Mouse (Mus musculus): ENCODE data around the gene Msrb2.

The Msrb2 gene

DNA sequence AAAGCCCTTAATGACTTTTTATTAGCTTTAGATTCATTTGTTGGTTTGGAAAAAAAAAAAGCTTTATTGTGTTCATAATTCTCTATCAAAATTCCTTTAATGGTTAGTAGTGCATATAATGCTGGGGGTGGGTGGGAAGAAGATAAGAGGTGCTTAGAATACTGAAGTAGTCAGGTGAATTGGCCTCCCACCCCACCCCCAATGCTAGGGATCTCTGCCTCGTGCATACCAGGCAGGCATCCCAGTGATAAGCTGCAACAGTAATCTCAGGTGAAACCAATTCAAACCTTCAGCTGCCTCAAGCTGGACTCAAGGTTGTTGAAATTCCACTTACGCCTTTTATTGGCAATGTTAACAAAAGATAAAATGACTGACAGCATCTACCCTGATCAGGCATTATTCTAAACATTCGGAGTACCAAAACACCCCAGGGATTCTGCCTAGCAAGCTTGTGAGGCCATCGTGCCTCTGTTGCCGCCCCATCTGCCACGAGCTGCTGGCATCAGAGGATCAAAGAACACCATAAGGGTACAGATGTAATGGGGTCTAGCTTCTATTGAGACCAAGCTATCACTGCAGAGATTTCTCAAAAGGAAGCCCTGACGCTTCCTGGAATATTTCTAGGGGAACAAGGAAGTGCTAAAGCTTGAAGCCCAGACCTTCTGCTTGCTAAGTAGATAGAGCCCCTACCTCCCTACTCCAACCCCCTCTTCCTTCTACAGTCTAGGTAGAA, 19.3 kb downstream of the Msrb2 start:
- DNase-seq, result no peak

DNA sequence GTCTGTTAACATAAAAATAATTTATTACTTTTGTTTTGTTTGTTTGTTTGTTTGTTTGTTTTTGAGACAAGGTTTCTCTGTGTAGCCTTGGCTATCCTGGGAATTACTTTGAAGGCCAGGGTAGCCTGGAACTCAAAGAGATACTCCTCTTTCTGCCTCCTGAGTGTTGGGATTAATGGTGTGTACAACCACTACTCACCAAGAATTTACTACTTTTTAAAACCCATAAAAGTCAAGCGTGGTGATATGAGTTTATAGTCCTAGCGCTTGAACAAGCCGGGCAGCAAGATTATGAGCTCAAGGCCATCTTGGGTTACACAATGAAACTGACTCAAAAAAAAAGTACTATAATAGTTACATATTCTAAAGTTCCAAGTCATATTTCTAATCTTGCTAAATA, 20.4 kb downstream of the Msrb2 start:
- no peak for DNase-seq

DNA sequence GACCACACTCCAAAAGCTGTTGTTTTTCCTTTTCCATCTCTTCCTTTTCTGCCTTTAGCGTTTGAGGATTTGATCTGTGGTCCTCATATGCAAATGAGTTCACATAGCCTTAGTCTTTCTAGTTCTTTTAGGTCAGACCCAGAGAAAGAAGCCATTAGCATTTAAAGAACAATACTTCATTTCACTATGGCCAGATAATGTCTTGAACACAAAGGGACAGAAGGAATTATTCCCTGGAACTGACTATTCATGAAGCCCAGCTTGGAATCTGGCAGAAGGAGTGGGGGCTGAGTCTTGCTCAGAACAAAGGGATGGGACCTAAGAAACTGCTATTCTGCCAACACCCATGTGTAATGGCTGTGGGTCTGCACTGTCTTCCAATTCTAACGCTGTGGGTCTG, 21.6 kb downstream of the Msrb2 start:
- DNase-seq, result no peak

- DNase-seq, result no peak
These were observed 34.2 kb downstream of the Msrb2 start for GRCm38 (mm10) chr2:19405409-19405808.

DNA sequence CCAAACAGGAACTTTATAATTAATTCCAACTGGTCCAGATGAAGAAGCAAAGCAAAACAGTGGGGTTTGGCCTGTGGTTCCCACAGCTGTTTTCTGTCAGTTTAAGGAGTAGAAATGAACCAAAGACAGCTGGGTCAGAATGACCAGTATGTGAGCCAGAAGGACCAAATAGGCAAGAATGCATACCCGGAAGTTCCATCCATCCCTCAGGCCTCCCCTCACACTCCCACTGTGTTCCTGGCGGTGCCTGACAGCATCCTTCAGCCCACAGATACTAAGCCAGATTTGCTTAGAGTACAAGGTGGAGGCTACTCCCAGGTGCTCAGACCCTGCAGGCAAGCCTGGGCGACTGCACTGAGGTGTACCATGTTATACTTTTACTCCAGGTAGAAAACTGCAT, 35.3 kb downstream of the Msrb2 start:
- no peak for DNase-seq

DNA sequence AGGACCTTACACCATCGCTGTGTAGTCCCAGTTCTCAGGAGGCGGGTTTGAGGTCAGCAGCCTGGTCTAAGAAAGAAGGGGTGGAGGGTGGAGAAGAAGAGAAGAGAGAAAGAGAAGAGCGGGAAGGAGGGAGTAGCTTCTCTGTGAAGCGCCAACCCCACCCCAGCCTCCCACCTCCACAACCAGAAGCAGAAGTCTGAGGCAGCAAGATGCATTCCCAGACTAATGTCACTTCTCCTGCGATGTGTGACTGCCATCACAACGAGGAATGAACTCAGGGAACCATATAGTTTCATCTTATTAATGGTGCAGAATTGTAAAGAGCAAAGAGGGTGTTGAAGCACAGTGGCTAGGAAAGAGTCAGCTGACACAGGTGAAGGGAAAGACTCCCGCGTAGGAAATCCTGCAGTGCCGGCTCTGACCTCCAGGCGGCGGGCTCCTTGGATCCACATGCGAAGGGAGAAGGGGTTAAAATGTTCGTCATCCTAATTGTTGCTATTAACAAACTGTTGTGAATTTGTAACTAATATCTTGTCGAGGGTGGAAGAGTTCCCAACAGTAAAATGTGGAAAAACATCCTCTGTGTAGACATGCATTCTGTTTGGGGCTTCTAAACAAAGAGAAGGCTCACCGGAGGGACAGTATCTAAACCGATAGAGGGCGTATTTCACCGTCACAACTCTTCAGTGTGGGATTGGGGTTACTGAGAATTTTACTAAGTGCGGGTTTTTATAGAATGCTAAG, 43.2 kb downstream of the Msrb2 start:
- DNase-seq, result peak; percentile 63

GRCm38 (mm10) chr2:19415063-19415521, 43.9 kb downstream of the Msrb2 start:
- peak in 1 of 2 experiments; percentile 34 for DNase-seq

DNA sequence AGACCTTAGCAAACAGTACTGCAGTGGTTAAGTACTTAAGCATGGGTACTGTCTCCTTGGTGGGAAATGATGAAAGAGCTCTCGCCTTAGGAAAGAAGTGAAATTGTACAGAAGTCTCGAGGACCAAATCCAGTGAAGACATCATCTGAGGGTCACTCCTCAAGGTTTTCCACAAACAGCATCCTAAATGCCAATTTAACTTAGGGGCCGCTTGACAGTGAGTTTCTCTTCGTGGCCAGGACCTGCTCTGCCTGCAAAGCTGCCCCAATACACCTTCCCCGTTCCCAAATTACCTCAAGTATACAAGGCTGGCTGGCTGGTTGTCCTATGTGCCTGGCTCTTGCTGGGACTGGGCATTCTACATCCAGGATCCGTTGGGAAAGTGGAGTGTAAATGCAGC, 44.8 kb downstream of the Msrb2 start:
- no peak for DNase-seq

DNA sequence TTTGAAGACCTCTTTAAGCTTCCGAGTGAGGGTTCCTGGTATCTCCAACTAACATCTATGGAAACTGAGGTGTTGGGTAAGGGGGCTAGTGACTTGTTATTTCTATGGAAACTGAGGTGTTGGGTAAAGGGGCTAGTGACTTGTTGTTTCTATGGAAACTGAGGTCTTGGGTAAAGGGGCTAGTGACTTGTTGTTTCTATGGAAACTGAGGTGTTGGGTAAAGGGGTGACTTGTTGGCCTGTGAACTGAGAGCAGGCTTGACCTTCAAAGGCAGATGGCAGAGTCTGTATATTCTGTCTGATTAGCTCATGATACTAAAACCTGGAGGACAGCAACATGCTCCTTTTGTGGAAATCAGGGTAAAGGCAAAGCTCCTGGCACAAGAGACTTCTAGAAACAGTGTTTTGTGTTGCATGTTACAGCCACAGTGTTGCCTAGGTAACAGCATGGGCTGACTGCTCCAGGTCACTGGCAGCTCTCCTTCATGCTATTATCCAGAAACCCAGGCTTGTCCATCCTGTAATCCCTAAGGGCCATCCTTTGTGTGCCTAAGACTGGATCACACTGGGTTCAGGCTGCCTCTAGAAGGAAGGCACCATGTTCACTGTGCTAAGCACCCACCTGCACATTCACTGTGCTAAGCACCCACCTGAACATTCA, 48.6 kb downstream of the Msrb2 start:
- no peak for DNase-seq

- no peak for DNase-seq
These were observed 51.0 kb downstream of the Msrb2 start for GRCm38 (mm10) chr2:19422226-19422625.

DNA sequence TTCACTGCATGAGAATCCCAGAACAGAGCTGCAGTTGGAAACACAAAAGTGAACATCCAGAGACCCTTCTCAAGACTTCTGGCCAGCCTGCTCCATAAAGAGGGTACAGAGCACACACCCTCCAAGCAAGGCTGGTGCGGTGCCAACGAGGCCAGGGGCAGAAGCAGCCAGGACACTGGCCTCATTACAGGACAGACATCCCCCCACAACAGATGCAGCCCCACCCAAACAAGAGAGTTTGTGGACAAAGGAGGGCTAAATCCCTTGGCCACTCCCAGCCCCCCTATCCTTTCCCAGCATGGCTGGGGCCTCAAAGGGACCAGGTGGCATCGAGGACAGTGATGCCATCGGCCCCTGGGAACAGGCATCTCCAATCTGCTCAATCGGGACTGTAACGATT, 51.8 kb downstream of the Msrb2 start:
- no peak for DNase-seq

DNA sequence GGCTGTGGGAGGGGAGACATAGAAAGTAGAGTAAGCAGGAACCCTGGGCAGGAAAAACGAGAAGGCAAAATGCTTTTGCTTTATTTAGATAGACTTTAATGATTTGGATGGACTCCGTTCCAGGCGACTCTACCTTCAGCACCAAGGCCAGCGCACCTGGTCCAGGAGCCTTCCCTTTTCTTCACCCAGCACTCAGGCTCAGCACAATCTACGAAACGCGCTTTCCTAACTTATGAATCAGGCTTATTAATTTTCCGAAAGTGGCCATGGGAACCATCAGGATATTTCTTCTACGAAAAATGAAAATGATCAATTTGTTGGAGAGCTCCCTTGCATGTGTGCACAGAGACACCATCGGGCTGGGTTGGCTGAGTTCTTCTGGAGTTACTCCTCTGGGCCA, 57.8 kb downstream of the Msrb2 start:
- DNase-seq, result no peak

DNA sequence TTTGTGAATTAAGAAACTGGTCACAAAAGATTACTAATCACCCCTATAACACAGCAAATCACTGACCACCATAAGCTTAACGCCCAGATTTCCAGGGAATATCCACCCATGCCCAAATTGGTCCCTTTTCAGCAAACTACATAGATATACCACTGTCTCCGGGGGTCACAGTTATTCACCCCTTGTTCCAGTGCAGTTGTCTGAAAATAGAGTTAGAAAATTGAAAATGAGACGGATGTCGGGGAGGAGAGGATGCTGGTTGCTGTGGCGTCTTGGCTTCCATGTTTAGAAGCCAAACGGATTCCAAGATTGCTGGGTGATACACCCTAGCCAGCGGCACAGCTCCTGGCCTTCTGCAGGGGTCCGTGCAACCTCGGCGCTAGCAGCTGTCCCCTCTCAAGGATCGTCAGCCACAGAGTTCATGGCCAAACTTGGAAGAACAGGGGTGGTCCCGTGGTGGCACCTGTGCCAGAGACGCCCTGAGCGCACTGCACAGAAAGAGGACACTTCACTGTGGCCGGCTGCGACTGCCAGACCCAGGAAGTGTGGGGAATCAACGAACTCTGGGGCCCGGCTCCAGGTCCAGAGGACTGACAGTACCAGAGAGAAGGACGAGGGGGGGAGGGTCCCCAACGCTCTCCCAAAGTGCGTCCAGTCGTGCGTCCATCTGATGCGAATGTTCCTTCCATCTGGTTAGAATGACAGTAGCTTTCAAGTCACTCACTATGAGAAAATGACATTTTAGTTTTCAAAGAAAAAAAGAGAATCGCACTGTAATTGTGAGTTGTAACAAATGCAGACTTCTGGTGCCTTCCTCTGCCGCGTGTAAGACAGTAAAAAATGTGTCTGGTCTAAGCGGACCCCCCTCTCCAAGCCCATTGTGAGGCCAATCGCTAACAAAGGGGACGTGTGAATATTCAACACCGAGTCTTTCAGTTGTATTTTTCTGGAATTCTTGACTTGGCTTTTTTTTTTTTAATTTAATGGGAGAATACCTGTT, 58.8 kb downstream of the Msrb2 start:
- no peak for DNase-seq

DNA sequence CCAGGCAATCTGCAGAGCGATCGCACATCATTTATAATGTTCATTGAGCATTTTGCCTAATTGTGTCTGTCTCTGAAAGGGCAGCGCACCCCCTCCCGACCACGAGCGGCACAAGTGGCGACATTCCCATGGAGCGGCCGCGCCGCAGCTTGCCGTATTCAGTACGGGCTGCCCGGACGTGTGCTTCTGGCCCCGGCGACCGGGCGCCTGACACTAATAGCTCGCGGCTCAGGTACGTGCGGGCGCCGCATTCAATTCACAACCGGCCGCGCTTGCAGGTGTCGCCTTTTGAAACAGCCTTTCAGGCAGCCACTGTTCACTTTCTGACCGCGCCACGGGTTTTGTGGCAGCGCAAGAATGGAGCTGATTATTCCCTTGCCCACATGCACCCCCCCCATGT, 59.5 kb downstream of the Msrb2 start:
- no peak for DNase-seq

DNA sequence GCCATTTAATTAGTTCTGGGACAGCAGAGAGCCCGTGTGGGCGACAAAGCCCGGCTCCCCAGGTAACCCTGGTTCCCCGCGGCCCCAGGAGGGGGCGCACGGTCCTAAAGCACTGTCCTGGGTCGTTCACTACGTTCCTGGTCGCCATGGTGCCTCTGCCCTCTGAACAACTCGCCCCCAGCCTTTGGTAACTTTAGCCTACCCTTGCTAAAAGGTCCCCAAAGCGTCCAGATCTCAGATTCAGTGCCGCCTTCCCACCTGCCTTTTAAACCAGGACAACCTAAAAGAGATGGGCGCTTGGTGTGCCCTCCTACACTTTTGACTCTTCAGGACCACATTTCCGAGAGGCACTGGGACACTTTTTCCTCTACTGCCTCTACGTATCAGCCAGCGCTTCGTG, 59.9 kb downstream of the Msrb2 start:
- no peak for DNase-seq

- DNase-seq, result no peak
These were observed 60.5 kb downstream of the Msrb2 start for GRCm38 (mm10) chr2:19431614-19432323.

- DNase-seq, result no peak
These were observed 73.1 kb downstream of the Msrb2 start for GRCm38 (mm10) chr2:19444346-19444745.

Data from cerebellum, postnatal 36 days (tissue).